Mouse (Mus musculus): Measurements from ENCODE around the gene Wdr66.

The Wdr66 gene

DNA sequence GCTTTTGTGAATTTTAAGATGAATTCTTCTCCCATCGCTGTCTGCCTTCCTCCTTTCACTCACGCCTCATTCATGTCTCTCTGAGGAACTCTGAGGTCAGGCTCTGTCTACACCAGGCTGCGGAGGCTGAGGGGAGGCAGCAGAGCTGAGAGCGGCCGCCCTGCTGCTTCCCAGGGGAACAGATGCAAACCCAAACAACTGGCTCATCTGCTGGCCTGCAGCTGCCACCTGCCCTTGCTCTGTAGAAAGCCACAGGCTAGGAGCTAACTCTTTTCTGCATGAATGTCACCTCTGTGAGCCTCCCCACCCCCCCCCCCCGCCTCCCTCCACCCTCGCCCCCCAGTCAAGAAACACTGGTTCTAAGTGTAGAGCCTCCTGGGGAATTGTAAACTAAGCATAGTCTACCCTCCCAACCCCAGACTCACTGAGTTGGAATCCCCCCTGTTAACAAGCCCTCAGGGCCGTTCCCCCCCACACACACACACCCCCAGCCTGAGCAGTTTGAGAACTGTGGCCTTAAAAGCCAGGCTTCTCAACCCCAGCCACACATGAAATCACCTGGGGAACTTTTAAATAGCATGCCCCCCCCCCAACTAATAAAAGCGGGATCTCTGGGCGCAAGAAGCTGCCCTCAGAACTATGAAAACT, 63.4 kb downstream of the Wdr66 start:
- no peaks in the 10 kb centered on the region; the same call in 1 of the 2 replicates for H3K27me3 ChIP-seq (ENCODE audit: control insufficient read depth, insufficient read depth, low read length, poor library complexity, severe bottlenecking)
- no peaks in the 10 kb centered on the region for H3K36me3 ChIP-seq (ENCODE audit: control insufficient read depth, insufficient read depth, low read length, poor library complexity, severe bottlenecking)
- DNase-seq (ENCODE audit: low read depth, low spot score), result peak; percentile 78

DNA sequence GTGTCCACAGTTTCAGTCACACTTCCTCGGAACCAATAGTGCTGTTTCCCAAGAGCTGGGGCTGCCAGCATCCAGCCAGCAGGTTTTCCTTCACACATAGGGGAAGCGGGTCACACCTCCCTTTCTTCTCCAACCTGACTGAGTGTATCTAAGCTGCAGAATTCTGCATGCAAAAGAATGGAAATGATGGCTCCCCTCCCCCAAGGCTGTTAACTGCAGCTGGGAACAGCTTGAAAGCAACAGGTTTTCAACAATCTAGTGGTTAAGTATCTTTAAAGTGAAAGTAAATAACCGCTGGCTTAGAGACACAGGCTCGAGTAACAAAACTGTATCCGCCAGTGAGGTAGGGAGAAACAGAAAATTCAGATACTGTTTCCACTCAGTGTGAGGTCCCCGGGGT, 66.1 kb downstream of the Wdr66 start:
- Histone ChIP-seq H3K27me3 (ENCODE audit: control insufficient read depth, insufficient read depth, low read length, poor library complexity, severe bottlenecking) (no peaks in the 10 kb centered on the region; the same call in 1 of the 2 replicates), H3K36me3 (ENCODE audit: control insufficient read depth, insufficient read depth, low read length, poor library complexity, severe bottlenecking) (no peaks in the 10 kb centered on the region)
- no peak for DNase-seq (ENCODE audit: low read depth, low spot score)

DNA sequence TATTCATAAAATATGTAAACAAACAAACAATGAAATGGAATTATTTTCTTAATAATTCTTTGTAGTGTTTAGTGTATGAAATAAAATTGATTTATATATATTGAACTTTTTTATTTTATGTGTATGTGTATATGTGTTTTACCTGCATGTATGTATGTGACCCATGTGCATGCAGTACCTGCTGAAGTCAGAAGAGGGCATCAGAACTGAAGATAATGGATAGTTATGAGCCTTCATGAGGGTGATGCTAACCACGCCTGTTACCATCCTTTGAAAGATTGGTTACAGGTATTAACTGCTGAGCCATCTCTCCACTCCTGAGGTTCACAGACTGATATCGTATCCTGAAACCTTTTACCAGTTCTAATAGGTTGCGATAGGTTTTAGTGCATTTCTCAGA, 68.2 kb downstream of the Wdr66 start:
- Histone ChIP-seq H3K27me3 (ENCODE audit: control insufficient read depth, insufficient read depth, low read length, poor library complexity, severe bottlenecking) (no peaks in the 10 kb centered on the region), H3K36me3 (ENCODE audit: control insufficient read depth, insufficient read depth, low read length, poor library complexity, severe bottlenecking) (no peaks in the 10 kb centered on the region)
- DNase-seq (ENCODE audit: low read depth, low spot score), result peak; percentile 45

GRCm38 (mm10) chr5:123324242-123324641, 72.3 kb downstream of the Wdr66 start:
- no peaks in the 10 kb centered on the region for H3K36me3 ChIP-seq (ENCODE audit: control insufficient read depth, insufficient read depth, low read length, poor library complexity, severe bottlenecking)
- no peaks in the 10 kb centered on the region for H3K27me3 ChIP-seq (ENCODE audit: control insufficient read depth, insufficient read depth, low read length, poor library complexity, severe bottlenecking)
- DNase-seq (ENCODE audit: low read depth, low spot score), result peak; percentile 54

GRCm38 (mm10) chr5:123326006-123326750, 74.3 kb downstream of the Wdr66 start:
- Histone ChIP-seq H3K36me3 (ENCODE audit: control insufficient read depth, insufficient read depth, low read length, poor library complexity, severe bottlenecking) (no peaks in the 10 kb centered on the region), H3K27me3 (ENCODE audit: control insufficient read depth, insufficient read depth, low read length, poor library complexity, severe bottlenecking) (no peaks in the 10 kb centered on the region)
- DNase-seq (ENCODE audit: low read depth, low spot score), result no peak

- Histone ChIP-seq H3K27me3 (ENCODE audit: control insufficient read depth, insufficient read depth, low read length, poor library complexity, severe bottlenecking) (no peaks in the 10 kb centered on the region), H3K36me3 (ENCODE audit: control insufficient read depth, insufficient read depth, low read length, poor library complexity, severe bottlenecking) (no peaks in the 10 kb centered on the region)
- DNase-seq (ENCODE audit: low read depth, low spot score), result peak; percentile 81
Observed at GRCm38 (mm10) chr5:123326751-123327148, 74.8 kb downstream of the Wdr66 start.

- DNase-seq (ENCODE audit: low read depth, low spot score), result peak; percentile 43
- Histone ChIP-seq H3K36me3 (ENCODE audit: control insufficient read depth, insufficient read depth, low read length, poor library complexity, severe bottlenecking) (no peaks in the 10 kb centered on the region), H3K27me3 (ENCODE audit: control insufficient read depth, insufficient read depth, low read length, poor library complexity, severe bottlenecking) (no peaks in the 10 kb centered on the region)
Observed at GRCm38 (mm10) chr5:123327686-123328085, 75.8 kb downstream of the Wdr66 start.

GRCm38 (mm10) chr5:123333566-123333965, 81.7 kb downstream of the Wdr66 start:
- no peak for DNase-seq (ENCODE audit: low read depth, low spot score)
- Histone ChIP-seq H3K27me3 (ENCODE audit: control insufficient read depth, insufficient read depth, low read length, poor library complexity, severe bottlenecking) (no peaks in the 10 kb centered on the region), H3K36me3 (ENCODE audit: control insufficient read depth, insufficient read depth, low read length, poor library complexity, severe bottlenecking) (no peaks in the 10 kb centered on the region)

- DNase-seq (ENCODE audit: low read depth, low spot score), result no peak
- no peaks in the 10 kb centered on the region for H3K36me3 ChIP-seq (ENCODE audit: control insufficient read depth, insufficient read depth, low read length, poor library complexity, severe bottlenecking)
- no peaks in the 10 kb centered on the region for H3K27me3 ChIP-seq (ENCODE audit: control insufficient read depth, insufficient read depth, low read length, poor library complexity, severe bottlenecking)
Observed at GRCm38 (mm10) chr5:123336205-123336961, 84.5 kb downstream of the Wdr66 start.

DNA sequence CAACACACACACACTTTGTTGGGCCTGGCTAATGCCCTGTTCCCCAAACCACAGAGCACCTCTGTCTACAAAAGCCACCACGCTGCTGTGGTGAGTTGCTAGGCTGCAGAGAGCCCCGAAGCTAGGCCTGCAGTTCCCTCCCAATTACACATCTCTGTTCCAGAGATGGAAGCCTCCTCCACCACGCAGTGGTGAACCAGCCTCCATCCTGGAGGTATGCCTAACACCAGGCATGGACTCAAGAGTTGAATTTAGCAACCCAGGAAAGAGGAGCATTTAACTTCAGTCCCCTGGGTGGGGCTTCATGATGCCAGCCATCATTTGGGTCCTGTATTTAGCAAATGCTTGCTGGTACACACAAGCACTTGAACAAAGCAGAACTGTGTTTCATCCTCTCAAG, 86.6 kb downstream of the Wdr66 start:
- Histone ChIP-seq H3K27me3 (ENCODE audit: control insufficient read depth, insufficient read depth, low read length, poor library complexity, severe bottlenecking) (no peaks in the 10 kb centered on the region), H3K36me3 (ENCODE audit: control insufficient read depth, insufficient read depth, low read length, poor library complexity, severe bottlenecking) (no peaks in the 10 kb centered on the region)
- DNase-seq (ENCODE audit: low read depth, low spot score), result no peak

DNA sequence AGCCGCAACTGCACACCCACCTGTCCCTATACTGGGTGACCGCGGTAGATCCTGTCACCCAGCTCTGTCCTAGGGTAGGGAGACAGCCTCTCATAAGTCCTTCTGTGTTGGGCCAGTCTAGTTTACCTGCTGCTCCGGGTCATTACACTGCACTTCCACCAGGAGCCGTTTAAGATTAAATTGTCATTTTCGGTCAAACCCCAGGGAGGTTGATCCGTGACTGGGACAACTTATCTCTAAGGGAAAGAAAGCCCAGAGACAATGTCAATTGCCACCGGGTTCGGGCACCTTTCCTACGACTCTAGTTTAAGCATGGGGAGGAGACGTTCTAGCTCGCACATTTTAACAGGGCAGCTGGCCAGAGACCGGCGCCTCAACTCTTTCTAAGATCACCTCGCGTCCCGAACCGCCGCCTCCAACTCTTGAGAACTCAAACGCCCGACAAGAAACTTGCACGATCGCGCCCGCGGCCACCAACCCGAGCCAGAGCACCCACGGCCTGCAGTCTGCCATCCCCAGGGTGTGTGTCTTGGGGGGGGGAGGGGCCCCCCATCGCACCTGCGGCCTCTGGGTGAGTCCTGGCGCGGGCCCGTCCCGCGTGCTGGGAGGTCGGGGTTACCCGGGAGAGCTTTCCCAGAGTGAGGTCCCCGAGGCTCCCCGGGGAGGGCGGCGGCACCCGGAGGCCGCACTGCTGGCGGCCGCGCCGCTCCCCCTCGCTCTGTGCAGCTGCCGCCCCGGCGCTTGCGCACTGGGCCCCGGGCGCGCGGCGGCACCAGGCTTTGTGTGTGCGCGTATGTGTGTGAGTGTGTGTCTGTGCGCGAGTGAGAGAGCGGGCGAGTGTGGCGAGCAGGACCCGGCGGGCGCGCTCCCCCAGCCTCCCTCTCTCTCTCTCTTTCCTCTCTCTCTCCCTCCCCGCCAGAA, 92.1 kb downstream of the Wdr66 start, which contains the start of gene Bcl7a:
TSS of gene Bcl7a (plus strand) at position 128 of the 921 bp plus-strand sequence.
- Histone ChIP-seq H3K27me3 (ENCODE audit: control insufficient read depth, insufficient read depth, low read length, poor library complexity, severe bottlenecking) (no peaks in the 10 kb centered on the region), H3K36me3 (ENCODE audit: control insufficient read depth, insufficient read depth, low read length, poor library complexity, severe bottlenecking) (no peaks in the 10 kb centered on the region)
- DNase-seq (ENCODE audit: low read depth, low spot score), result peak; percentile 93

GRCm38 (mm10) chr5:123344628-123344962, 92.7 kb downstream of the Wdr66 start:
- Histone ChIP-seq H3K36me3 (ENCODE audit: control insufficient read depth, insufficient read depth, low read length, poor library complexity, severe bottlenecking) (no peaks in the 10 kb centered on the region), H3K27me3 (ENCODE audit: control insufficient read depth, insufficient read depth, low read length, poor library complexity, severe bottlenecking) (no peaks in the 10 kb centered on the region)
- no peak for DNase-seq (ENCODE audit: low read depth, low spot score)

GRCm38 (mm10) chr5:123344963-123345852, 93.3 kb downstream of the Wdr66 start:
- H3K27me3 ChIP-seq (ENCODE audit: control insufficient read depth, insufficient read depth, low read length, poor library complexity, severe bottlenecking), result no peaks in the 10 kb centered on the region
- DNase-seq (ENCODE audit: low read depth, low spot score), result peak; percentile 58
- H3K36me3 ChIP-seq (ENCODE audit: control insufficient read depth, insufficient read depth, low read length, poor library complexity, severe bottlenecking), result no peaks in the 10 kb centered on the region
